Mouse (Mus musculus): Measurements from ENCODE around the gene Fbxo44. TPM values are rescaled to one million over a fixed set of nuclear protein-coding genes. Genes with fewer than 3 reads are reported as not detected.
"Not testable (repeated sequence)": the region's sequence is repeated elsewhere in the genome, so short reads cannot be mapped to it uniquely, and the experiment has no call there.

Gene Fbxo44
- polyA plus RNA-seq, 1 experiment: 18.3 TPM

DNA sequence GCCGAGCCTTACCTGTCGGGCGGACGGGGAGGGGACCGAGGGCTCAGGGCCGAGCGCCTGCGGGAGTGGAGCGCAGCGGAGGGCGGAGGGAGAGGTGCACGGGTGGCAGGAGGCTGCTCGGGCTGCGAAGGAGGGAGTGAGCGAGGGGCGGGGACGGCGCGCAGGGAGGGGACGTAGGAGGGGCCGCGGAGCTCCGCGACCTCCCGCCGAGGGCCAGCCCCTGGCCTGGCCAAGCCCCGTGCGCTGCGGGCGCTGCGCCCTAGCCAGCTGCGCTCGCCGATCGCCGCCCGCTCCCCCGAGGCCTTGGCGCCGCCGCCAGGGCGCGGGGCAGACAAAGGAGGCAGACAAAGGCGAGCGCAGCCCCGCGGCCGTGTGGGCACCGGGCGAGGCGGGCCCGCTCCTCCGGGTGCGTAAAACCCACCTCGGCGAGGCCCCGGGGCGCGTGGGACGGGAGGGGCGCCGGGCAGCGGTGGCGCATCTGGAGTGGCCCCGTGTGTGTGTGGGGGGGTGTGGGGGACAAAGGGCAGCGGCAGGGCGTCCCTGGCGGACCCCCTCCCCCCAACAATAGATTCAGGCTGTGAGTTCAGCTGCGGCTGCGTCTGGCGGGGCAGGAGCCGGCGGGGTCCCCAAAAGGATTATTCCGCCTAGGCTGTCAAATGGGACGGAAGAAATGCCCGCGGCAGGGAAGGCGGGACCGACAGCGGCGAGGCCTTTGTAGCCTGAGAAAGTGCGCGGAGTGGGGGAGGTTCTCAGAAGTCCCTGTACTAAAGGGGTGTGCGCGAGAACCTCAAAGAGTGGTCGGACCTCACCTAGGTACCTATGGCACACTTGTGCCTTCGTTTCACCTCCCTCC lies 29.5 kb downstream of the Fbxo44 start, which contains the start of gene Draxin:
Draxin (minus strand) TSS at position 138 of the 853 bp plus-strand sequence.
- DNase-seq (ENCODE audit: low spot score): no peak

DNA sequence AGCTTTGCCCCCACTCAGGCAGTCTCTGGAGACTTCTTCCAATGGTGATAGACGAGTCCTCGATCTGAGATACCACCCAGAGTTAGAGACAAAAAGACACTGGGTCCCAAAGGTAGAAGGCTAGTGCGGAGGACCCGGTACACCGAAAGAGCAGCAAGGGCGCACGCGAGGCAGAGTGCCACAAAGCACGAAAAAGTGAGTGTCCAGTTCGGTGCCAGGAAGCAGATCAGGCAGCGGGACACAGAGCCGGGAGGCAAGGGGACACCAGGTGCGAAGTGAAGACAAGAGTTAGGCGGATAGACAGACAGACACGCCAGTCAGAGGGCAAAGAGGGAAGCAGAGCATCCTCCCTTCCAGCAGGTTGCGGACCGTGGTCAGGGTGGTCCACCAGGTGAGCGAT lies 30.1 kb downstream of the Fbxo44 start, which contains the start of gene Mad2l2:
Mad2l2 (plus strand) TSS at position 252 of the 400 bp plus-strand sequence.
- no peak for DNase-seq (ENCODE audit: low spot score)

DNA sequence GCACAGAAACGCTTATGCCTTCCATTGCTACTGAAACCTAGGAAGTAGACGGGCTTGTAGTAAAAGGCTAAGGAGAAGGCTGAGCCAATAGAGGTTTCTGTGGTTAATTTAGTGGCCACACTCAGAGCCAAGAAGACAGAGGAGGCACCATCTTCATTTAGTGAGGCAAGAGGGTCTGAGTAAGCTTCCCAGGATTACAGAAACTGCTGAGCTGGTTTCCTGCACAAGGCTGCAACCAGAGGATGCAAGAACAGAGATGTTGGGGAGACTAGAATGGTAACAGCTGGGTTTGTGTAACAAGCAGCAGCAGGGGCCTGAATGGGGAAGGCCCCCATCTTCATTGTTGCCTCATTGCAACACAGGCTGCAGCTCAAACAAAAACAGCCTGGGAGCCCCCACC lies 31.6 kb downstream of the Fbxo44 start:
- DNase-seq (ENCODE audit: low spot score): no peak

DNA sequence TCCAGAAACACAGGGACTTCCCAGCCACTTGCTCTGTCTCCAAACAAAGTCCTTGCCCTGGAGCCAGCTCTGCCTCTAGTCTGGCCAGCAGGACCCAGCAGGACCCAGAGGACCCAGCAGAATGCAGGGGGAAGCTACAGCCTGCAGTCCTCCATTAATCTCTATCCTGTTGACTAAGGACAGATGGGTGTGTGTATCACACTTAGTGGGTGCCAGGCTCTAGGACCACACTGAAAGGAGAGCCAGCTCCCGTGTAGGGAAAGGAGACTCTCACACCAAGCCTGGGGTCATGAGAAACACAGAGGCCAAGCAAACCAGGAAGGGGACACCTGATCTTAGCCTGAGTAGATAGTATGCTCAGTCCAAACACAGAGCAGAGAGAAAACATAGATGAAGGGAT lies 32.0 kb downstream of the Fbxo44 start:
- no peak for DNase-seq (ENCODE audit: low spot score)

DNA sequence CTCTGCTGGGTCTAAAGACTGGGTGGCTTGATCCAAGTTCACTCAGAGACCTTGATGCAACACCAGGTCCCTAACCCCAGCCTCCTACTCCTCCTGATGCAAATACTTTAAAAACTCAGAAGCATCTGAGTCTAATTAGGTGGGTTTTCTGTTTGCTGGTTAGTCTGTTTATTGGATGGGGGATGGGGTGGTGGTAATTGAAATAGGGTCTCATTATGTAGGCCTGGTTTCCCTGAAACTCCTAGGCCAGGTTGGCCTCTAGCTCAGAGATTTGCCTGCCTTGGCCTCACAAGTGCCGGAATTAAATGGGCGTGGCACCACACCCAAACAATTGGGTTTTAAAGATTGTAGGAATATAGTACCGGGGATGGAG lies 37.6 kb downstream of the Fbxo44 start:
- DNase-seq (ENCODE audit: low spot score): no peak

DNA sequence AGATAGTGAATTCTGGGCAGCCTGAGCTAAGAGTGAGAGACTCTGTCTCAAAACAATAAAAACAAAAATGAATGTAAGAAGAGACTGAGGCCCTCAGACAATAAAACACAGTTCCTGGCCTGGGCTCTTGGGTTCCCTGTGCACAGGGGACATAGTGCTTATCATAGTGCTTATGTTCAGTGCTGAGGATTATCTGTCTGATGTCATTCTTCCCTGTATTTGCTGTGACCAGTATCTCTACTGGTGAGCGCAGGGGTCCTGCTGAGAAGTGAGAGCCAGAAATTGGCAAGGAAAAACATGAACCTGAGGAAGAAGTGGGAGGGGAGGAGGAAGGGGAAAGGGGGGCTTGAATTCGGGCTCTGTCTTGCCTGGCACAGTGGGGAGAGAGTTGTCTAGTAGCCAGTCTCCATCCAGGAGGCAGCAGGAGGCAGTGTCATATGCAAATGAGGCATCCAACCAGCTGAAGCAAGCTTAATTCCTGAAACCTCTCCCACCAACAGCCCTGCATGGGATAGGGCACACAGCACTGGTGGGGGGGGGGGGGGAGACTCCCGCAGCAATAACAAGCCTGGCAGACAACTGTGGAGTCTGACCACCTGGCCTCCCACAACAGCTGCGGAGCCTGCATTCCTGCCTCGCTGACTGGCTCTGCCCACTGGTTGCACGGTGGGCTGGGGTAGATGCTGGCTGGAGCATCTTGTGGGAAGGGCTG lies 38.1 kb downstream of the Fbxo44 start:
- DNase-seq (ENCODE audit: low spot score): no peak

DNA sequence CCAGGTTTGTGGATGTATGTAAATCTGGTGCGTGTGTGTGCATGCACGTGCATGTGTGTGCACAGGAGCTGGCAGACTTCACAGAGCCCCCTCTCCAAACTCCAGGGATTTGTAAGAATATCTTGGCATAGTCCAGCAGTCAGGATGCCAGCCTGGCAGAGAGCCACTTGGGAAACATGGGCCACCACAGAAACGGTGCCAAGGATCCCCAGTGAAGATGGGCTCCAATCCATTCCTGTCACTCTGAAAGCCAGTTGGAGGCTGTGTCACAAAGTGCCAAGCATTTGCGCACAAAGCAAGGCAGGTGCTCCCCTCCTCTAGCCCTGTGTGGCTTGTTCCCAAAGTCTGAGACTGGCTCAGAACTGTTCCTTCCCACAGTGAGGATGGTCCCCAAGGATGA lies 38.9 kb downstream of the Fbxo44 start:
- no peak for DNase-seq (ENCODE audit: low spot score)

DNA sequence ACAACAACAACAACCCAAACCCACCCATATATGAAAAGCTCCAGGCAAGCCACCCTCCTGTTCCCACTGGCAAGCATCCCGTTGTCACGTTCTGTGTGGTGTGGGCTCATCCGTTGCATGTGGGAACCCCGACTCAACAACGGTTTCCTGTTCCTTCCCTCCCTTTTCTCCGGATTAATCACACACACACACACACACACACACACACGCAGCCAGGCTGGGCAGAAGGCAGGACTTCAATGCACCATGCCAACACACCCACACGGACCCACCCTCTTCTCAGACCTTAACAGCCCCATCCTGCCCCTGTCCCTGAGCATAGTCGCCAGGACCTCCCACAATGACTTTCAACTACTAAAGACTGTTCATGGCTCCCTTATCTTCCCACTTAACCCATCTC lies 39.7 kb downstream of the Fbxo44 start:
- DNase-seq (ENCODE audit: low spot score): no peak

DNA sequence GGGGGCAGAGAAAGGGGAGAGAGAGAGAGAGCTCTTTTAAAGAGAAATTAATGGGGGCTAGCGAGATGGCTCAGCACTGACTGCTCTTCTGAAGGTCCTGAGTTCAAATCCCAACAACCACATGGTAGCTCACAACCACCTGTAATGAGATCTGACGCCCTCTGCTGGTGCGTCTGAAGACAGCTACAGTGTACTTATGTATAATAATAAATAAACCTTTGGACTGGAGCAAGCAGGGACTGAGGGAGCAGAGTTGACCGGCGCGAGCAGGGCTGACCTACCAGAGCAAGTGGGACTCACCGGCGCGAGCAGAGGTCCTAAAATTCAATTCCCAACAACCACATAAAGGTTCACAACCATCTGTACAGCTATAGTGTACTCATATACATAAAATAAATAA lies 40.7 kb downstream of the Fbxo44 start:
- DNase-seq (ENCODE audit: low spot score): not testable (repeated sequence)

DNA sequence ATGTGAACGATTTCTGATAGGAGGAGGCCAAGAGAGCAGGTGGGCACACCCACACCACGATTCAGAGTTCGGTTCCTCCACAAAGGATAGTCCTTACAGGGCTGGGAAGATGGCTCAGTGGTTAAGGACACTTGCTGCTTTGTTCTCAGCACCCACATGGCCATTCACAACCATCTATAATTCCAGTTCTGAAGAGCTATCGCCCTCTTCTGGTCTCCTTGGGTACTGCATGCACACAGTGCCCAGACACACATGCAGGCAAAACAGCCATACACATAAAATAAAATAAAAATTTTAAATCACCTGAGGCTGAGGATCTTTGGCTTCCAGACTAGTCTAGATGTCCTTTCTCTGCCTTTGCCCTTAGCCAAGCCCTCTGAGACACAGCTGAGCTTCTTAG lies 42.9 kb downstream of the Fbxo44 start:
- no peak for DNase-seq (ENCODE audit: low spot score)

DNA sequence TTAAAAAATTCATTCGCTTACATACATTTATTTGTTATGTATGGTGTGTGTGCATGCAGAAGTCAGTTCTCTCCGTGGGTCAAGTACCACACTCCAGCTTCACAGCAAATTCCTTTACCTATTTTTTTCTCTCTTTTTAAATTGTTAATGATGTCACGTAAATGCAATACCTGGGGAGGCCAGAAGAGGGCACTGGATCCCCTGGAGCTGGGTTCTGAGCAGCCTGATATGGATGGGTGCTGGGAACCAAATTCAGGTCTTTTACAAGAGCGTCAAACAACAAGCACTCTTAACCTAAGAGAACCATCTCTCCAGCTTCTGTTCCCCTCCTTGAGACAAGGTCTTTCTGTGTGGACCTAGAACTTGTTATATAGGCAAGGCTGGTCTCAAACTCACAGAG lies 43.6 kb downstream of the Fbxo44 start:
- no peak for DNase-seq (ENCODE audit: low spot score)

DNA sequence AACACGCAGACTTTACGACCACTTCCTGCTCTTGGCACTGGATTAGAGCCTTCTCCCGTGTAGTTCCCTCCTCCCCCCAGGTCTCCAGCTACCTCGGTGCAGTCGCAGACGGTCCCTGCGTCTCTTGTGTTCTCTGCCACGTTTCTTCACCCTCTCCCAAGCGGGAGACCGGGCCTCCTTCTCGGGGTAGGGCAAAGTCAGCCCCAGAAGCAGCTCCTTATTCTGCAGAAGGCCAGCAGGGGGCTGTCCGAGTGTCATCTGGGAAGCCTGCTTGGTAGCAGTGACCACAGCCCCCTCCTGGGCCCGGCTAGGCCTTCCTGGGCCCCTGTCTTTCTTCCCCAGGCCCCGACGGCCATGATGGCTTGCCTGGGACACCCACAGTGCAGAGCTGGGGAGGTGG lies 44.8 kb downstream of the Fbxo44 start:
- DNase-seq (ENCODE audit: low spot score): peak; percentile 33

DNA sequence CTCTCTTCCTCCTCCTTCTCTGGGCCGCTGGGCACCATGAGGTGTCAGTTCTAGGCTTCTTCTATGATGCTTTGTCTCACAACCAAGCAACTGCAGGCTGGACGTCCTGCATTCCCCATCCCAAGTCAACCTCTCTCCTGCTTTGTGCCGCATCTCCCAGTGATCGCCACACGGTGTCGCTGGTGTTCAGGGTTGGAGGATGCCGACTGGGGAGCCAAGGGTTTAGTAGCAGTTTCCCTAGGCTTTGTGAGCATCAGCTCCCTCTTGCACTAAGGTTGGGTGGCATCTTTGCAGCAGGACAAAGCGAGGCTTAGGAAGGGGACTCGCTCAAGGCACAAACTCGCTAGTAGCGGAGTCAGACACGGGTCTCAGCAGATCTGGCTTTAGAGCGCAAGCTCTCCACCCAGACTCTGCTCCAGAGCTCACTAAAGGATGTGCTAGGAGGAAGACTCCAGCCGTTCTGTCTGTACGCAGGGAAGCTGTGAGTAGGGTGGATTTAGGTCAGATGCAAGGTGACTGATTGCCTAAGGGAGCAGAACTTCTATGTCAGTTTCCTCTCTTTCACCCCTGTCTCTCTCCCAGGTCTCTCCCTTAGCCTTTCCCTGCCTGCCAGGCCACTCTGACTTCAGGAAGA lies 45.4 kb downstream of the Fbxo44 start:
- peak; percentile 71 for DNase-seq (ENCODE audit: low spot score)

DNA sequence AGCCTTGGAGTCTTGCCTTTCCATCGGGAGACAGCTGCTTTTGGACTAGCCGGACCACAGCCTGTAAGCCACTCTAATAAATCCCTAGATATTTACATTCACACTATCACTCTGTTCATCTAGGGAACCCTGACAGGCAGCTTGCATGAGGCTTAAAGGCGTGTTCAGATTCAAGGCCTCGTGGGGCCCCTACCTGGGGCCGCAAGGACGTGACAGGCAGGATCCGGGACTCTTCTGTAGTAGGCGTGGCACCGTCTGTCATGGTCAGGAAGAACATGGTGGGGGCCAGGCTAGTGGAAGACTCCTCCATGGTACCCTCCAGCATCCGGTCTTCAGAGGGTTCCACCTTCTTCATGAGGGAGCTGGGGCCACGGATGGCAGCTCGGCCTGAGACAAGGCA lies 47.8 kb downstream of the Fbxo44 start:
- no peak for DNase-seq (ENCODE audit: low spot score)

DNA sequence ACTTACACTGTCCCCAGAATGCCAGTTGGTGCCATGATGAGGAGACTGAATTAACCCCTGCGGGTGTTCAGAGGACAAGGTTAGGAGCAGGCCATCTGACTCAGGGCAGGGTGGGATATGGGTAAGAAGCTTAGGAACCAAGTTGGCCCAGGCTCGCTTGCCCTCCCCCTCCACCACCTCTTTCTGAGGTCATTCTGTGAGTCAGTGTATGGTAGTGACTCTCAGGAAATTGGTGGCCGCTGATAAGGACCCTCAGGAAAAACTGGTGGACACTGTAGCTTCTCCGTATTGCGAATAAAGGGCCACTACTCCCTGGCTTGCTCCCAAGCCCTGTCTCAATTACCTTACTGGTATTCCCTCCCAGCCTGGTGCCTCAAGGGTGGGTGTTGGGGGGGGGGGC lies 51.1 kb downstream of the Fbxo44 start:
- DNase-seq (ENCODE audit: low spot score): no peak

DNA sequence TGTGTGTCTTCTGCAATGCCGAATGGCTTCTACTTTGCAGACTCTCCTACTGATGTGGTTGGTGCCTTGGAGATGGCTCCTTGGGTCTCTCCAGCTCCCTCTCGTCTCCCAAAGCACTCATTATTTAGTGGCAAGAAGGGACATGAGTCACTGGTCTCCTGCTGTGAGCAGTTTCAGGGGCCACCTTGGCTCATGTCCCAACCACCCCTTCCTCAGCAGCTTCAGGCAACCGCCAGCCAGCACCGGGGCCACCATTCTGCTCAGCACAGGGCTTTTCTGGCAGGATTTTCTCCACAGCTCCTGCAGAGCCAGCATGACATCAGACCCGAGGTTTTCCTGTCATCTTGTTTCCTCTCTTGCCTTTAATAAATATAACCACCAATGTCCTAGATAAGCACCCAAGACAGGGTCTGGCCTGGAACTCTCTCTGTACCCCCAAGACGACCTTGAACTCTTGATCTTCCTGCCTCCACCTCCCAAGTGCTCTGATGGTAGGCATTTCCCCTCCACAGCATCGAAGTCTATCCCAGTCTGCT lies 51.6 kb downstream of the Fbxo44 start:
- no peak for DNase-seq (ENCODE audit: low spot score)

DNA sequence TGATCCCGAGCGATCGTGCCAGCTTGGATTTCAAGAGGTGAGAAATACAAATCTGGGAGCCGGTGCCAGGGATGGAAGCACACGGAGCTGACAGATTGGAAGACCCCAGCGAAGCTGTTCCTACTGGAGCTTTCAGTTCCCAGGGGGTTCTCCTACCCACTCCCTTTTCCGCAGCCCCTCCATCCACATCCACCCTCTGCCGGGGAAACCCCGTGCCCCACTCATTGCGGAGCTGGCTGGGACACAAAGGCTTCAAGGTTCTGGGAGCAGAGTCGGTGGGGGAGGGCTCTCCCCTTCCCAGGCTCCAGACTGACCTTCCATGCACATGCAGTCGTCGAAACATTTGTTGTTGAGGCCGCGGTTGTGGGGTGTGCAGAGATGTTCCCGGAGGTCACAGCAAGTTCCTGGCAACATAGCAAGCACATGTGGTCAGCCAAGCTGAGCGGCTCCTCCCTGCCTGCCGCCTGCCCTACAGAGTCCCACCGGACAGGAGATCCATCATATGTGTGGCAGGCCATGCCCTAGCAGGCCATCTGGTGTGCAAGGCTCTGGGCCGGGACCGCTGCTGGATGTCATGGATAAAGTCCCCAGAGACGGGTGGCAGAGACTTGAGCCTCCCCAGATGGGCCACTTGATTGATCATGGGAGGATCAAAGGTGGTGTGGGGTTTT lies 52.5 kb downstream of the Fbxo44 start:
- no peak for DNase-seq (ENCODE audit: low spot score)

DNA sequence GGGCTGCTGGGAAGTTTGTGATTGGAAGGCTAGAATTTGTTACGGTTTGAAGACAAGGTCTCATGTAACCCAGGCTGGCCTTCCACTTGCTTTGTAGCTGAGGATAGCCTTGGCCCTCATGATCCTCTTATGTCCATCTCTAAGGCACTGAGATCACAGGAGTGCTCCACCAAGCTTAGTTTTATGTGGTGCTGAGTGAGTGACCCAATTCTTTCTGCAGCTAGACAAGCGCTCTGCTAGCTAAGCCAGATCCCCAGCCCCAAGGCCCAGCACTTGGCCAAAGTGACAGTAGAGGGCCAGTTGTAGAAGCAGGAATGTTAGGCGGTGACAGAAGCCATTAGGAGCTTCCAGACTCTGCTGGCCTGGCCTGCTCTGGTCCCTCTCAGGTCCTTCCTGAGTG lies 56.1 kb downstream of the Fbxo44 start:
- DNase-seq (ENCODE audit: low spot score): no peak

Measured in urinary bladder, adult 2 months (tissue).